Mouse (Mus musculus) subcutaneous adipose tissue, adult 2 months (tissue): ENCODE measurements around the gene Ttc23l. TPM values are rescaled to one million over a fixed set of nuclear protein-coding genes. Genes with fewer than 3 reads are reported as not detected.

Experiments
- polyA plus RNA-seq: library from polyadenylated mRNA; depleted of rRNA; stranded (reverse); fragments of >200 nt; gene quantifications from 2 replicates; pipeline ENCODE4 v1.2.3, GENCODE M21; 2012; ENCODE audit warnings: low replicate concordance; rRNA removed

Gene Ttc23l
- polyA plus RNA-seq = not detected in 2 replicates

DNA sequence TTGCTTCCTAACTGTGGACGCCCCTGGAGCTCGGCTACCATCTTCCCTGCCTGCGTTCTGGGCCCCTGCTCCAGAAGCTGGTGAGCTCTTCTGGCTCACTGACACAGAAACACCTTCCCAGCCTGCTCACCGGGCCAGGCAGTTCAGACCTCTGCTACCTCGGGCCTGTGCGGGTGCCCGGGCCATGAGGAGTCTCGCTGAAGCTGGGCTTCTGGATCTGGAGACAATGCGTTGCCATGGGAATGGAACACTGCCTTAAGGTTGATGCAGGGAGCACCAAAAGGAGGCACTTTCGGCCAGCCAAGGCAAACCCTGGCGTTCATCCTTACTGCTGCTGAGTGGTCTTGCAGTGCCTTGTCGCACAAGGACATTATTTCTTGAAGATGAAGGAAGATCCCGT lies at the start of gene Ttc23l:
Gene Ttc23l (minus strand): TSS at position 204 of the 400 bp plus-strand sequence.

DNA sequence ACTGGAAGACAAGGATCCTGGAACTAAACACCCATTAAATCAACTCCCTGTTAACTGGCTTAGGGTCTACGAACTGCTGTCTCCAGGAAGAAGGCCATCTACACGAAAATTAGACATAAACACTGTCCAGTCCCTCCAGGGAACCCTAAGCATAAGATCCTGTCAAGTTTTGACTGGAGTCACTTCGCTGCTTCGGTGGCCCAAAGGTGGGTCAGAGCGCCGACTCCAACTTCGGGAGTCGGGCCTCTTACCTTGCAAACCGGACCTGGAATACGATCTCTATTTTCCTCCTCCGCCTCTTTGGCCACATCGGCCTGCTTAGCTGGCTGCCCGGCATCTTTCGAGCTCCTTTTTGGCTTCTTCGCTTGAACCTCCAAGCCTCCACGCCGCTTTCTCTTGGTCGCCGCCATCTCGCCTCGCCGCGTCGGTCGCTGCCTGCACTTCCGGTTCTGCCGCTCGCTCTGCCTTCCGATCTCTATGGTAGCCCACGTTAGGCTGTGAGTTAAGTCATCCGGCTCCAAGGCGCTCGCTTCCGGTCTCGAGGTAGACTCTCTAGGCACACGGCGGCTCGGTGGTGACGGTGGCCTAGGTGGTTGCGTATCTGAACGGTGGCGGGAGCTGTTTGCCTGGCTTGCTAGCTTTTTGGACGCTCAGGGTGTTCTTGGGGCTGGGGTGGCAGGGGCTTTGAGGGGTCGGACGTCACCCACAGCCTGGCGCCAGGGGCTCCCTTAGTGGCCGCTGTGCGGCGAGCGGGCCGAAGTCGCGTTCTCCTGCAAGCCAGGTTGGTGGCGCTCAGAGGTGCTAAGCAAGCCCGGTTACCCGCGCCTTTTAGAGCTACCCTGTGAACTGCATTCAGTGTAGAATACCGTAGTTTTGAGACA lies 72.7 kb downstream of the Ttc23l start, which contains the start of the genes Brix1 and Rad1:
Gene Brix1 (minus strand): TSS at position 464 of the 881 bp plus-strand sequence.
Gene Rad1 (plus strand): TSS at position 535 of the 881 bp plus-strand sequence.

DNA sequence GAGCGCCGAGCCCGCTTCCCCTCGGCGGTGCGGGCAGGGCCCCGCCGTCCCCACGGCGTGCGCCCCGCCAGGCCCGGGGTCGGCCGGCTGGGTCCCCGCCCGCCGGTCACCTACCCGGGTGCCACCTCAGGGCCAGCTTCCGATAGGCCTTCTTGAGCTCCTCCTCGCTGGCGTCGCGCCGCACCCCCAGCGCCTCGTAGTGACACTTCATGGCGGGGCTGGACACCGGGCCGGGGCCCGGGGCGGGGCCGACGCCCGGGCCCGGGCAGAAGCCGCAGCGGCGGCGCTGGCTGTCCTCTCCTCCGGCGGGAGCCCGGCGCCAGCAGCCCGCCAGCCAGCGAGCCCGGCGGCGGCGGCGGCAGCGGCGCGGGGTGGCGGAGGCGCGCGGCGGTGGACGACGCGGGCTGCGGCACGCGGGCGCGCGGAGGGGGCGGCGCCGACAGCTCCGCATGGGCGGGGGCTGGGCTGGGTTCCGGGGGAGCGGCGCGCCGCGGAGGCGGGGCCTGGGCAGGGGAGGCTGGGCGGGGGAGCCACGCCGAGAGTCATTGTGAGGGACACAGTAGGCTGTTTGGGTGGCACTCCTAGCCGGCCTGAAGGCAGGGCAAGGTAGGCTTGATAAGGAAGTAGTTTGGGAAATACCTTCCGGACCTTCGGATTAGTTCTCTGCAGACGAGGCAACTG lies 88.2 kb downstream of the Ttc23l start, which contains the start of gene Dnajc21:
Gene Dnajc21 (minus strand): TSS at position 366 of the 681 bp plus-strand sequence.

Other genes starting within 250 kb of the Ttc23l start
- not detected in 2 replicates for gene Gm21973, start 233.3 kb downstream of the Ttc23l start, polyA plus RNA-seq
- gene Agxt2, start 200.1 kb downstream of the Ttc23l start, polyA plus RNA-seq = 0.14 TPM in 1 of 2 replicates, not detected in the other
- gene Dnajc21, start 88.2 kb downstream of the Ttc23l start, polyA plus RNA-seq = 1.0 and 1.7 TPM in 2 replicates
- 2.1 and 3.8 TPM in 2 replicates for gene Brix1, start 72.7 kb downstream of the Ttc23l start, polyA plus RNA-seq
- 6.2 and 12.5 TPM in 2 replicates for gene Rad1, start 72.7 kb downstream of the Ttc23l start, polyA plus RNA-seq
- gene Rai14, start 156.0 kb upstream of the Ttc23l start, polyA plus RNA-seq = 2.7 and 5.1 TPM in 2 replicates